Mouse (Mus musculus) brain, embryonic 14.5 days (tissue): ENCODE data around the gene Sdhb.

ENCODE experiments used
- CTCF ChIP-seq: fragments of 200-500 bp; IDR thresholded peaks from 2 replicates; pipeline ENCODE4 v1.5.1; 2012; ENCODE audit warnings: inconsistent platforms, mild to moderate bottlenecking, moderate library complexity, borderline replicate concordance; ENCODE audit not compliant: insufficient read depth, insufficient read length; ENCODE audit errors: extremely low read depth
- POLR2A ChIP-seq: fragments of 200-500 bp; IDR thresholded peaks from 2 replicates; pipeline ENCODE4 v1.6.1; 2012; ENCODE audit warnings: mild to moderate bottlenecking, inconsistent platforms, borderline replicate concordance; ENCODE audit not compliant: poor library complexity, insufficient read depth, insufficient read length, severe bottlenecking; ENCODE audit errors: extremely low read depth

- TF ChIP-seq POLR2A (no peak), CTCF (no peak)
These were observed 28.4 kb downstream of the Sdhb start for GRCm38 (mm10) chr4:140989447-140989846.
